Mouse (Mus musculus): ENCODE data around the gene Coq8a.

Gene Coq8a

DNA sequence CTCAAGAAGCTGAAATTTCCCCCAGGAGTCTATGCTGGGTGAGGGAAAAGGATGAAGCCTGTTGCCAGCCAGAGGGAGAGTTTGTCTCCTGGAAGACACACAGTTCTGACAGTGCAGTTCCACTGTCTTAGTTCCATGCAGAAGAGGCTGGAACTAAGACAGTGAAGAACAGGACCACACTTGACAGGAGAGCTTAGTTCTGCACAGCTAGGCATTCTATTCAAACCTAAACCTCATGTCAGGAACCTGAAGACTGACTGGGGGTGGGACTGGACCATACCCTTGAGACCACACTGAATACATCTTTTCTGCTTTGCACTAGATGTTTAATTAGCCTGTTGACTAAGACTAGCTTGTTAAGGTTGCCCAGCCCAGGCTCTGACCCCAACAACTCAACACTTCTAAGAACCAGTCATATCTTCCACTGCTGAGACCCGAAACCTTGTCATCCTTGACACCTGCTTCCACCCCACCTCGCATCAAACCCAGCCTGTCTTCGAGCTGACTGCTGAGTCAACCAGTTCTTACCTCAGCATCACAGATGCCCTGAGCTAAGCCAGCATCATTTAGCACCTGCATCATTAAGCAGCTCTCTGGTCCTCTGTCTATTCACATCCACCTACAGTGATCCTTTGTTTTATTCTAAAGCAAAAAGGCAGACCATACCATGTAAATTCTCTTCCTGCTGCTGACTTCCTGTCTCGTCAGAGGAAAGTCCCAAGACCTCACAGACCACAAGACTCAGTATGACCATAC, at the start of gene Coq8a:
Coq8a (minus strand) TSS at position 644 of the 756 bp plus-strand sequence.
- no peak for DNase-seq (ENCODE audit: low spot score in 2 of 2)

DNA sequence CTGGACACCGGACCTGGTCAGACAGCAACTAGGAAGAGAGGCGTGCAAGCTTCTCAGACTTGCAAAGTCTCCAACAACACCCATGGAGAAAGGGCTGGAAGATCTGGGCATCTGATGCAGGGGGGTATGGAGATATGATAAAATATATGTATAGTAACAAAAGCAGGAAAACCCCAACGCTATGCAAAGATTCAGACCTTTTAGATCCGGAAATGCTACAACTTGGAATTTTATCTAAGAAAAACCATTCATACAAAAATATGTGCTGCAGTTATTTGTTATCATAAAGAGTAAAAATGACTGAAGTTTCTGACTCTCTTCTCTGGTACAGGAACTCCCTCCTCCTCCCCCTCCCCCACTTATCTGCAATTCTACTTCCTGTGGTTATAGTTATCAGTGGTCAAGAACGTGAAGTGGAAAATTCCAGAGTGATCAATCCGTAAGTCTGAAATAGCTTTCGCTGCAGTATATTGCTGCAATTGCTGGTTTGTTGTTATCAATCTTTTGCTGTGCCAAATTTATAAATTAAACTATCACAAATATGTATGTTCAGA, 49.3 kb upstream of the Coq8a start:
- no peak for DNase-seq (ENCODE audit: low spot score in 2 of 2)

DNA sequence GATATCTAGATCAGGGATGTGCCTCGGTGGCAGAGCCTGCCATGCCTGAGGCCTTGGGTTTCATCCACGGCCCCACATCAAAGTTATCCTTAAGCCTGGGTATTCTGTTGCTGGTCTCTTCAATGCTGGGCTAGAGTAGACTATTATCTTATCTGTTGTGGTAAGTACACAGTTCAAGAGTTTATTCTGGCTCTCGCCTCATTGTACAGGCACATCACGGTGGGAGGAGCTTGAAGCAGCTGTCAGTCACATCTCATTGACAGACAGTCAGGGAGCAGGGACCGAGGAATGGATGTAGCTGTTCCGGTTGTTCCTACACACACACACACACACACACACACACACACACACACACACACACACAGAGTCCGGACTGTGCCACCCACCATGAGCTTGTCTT, 48.5 kb upstream of the Coq8a start:
- no peak for DNase-seq (ENCODE audit: low spot score in 2 of 2)

DNA sequence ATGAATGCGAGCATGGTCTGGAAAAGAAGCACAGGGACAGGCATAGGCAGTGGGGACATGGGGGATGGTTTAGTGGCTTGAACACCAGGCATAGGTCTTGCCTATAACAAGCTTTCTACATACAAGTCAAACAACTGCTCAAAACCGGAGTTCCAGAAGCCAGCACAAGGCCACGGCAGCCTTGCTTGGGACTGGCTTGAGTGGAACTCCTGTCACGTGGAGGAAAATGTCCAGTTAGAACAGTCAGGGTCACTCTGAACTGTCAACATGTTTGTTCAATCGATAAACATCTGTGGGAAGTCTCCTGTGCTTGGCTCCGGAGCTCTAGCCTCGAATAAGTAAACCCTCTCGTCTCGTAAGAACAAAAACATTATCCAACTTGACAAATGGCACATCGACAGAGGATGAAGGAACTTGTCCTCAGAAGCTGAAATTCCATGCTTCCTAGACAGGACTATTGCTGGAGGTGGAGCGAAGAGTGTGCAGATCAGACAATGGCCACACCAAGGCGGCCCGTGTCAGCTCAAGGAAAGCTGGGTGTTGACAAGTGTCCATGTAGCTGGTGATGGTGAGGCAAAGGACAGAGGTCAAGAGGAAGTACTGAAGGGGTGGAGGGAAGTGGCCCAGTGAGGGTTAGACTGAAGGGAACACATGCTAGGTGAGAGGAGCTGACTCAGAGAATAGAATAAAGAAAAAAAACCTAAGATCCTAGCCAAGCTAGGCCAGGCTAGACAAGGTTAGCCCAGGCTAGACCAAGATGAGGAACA, 46.5 kb upstream of the Coq8a start:
- no peak for DNase-seq (ENCODE audit: low spot score in 2 of 2)

DNA sequence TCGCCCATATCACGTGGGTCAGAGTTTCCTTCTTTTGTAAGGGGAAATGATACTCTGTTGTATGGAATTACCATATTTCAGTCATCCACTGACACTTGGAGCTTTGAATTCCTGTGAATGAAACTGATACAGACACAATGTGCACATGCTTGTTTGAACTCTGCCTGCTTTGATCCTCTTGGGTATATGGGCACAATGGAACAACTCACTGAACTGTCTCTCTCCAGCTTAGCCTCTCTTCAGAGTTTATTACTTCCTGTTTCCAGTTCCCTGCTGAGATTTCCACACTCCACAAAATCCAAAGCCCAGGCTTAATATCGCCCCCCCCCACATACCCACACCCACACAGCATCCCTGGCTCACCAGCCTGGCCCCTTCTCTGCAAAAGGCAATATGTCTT, 32.3 kb upstream of the Coq8a start:
- DNase-seq (ENCODE audit: low spot score in 2 of 2) = no peak

DNA sequence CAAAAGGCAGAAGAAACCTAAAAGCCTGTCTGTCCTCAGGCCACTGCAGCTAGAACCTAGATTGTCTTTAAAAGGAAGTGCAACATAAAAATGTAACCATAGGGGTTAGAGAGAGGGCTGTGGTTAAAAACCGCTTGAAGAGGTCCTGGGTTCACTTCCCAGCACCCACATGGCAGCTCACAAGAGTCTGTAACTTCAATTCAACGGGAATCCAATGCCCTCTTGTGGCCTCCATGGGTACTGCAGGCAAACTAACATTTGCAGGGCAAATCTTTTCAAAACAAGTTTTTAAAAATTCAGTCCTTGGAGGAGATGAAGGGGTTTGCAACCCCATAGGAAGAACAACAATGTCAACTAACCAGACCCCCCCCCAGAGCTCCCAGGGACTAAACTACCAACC, 31.2 kb upstream of the Coq8a start:
- no peak for DNase-seq (ENCODE audit: low spot score in 2 of 2)

DNA sequence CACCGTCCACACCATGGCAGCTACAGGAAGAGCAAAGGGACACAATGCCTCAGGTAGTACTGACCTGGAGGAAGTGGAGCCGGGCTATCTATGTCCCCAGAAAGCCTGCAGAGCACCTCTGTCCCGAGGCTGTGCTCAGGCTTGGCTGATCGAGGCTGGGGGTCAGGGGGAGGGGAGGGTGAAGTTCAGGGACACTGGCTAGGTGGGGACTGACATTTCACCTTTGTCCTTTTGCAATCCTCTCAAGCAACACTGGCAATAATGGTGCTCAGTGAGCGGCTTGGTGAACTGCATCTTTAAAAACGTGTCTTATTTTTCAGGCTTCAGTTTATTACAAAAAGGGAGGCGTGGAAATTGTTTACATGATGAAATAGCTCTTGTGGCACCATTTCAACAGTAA, 30.5 kb upstream of the Coq8a start:
- no peak for DNase-seq (ENCODE audit: low spot score in 2 of 2)

DNA sequence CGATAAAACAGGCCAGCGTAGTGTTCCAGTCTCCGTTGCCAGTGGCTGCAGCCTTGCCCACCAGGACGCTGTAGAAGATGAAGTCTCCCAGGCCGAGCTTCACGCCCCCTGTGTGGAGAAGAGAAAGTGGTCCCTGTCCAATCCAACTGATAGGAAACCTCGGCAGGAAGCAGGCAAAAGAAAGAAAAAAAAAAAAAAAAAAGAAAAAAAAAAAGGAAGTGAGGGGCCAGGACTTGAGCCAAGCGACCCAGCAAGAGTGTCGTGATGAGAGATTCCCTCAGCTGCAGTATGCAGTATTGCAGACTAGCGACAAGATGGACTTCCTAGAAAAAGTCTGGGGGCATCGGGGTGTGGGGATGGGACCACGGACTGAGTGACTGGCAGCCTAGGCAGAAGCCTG, 29.5 kb upstream of the Coq8a start:
- no peak for DNase-seq (ENCODE audit: low spot score in 2 of 2)

DNA sequence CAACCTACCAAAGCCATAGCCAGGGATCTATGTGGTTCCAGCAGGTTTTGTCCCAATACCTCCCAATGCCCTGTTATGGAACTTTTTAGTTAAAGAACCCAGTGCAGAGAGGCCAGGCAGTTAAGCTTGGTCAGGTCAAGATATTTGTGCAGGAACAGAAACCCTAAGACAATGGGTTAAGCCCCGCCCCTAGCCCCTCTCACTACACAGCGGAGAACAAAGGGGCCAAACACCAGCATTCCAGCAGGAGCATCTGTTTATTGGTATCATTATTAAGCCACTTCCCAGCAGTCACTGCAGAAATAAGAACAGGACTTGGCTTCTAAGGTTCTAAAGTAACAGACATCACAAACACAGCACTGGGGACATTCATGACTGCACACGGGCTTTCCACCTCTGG, 27.4 kb upstream of the Coq8a start:
- no peak for DNase-seq (ENCODE audit: low spot score in 2 of 2)

DNA sequence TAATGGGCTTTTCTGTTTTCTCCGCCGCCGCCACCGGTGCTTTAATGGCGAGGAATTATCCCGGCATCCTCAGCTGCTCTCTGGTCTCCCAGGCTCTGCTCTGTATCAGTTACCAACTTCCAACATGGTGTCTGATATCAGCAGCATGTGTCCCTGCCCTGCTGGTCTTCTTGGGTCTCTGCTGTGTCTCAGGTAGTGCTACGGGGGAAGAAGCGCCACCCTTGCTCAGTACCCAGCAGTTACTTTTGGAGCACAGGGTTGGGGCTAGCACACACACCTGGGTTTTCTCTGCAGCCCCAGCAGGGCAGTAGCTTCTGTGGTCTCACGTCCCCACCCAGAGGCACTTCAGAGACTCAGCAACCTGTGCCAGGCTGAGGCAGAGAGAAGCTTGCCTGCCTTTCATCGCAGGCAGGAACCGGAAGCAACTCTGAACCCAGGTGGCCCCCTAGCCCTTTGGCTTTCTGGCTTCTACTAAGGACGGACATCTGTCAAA, 26.9 kb upstream of the Coq8a start:
- peak in 1 of 2 experiments; percentile 26 for DNase-seq (ENCODE audit: low spot score in 2 of 2)

DNA sequence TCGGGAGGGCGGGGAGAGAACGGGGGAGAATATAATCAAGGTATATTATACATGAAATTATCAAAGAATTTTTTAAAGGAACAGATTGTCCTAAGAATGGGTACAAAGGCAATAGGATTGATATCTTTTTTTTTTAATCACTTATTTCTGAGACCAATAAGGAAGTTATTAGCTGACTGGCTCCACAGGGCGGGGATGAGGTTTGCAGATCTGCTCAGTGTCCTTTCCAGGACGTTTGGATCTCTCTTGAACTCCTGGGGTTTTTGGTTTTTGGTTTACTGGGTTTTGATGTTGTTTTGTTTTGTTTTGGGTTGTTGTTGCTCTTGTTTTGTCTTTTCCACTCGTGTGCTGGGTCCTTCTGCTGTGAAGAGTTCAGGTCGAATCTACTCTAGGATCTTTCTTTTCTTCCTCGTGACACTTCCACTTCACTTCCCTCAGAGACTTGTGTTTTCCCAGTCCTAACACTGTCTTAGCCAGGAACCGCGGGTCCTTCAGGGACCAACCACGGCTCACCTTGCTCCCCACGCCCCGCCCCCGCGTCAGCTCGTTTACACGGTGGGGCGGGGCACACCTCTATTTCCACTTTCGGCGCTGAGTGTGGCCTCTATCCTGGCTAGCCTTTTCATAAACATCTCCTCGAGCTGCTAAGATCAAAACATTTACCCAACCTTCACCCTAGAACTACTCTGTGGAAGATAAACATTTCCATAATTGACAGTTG, 26.3 kb upstream of the Coq8a start:
- DNase-seq (ENCODE audit: low spot score in 2 of 2) = peak; percentile 51 to 56

DNA sequence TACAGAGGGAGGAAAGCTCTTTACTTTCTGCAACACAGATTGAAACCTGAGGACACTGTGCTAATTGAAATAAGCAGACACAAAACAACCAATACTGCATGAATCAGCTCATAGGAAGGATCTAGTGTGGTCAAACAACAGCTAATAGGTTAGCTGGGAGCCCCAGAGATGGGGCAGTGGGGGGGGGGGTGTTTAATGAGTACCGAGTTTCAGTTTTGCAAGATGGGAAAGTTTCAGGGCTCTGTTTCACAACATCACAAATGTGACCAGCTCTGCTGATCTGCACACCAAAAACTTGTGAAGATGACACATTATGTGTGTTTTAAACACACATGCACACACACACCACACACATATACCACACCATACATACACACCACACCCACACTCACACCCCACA, 22.6 kb upstream of the Coq8a start:
- no peak for DNase-seq (ENCODE audit: low spot score in 2 of 2)

DNA sequence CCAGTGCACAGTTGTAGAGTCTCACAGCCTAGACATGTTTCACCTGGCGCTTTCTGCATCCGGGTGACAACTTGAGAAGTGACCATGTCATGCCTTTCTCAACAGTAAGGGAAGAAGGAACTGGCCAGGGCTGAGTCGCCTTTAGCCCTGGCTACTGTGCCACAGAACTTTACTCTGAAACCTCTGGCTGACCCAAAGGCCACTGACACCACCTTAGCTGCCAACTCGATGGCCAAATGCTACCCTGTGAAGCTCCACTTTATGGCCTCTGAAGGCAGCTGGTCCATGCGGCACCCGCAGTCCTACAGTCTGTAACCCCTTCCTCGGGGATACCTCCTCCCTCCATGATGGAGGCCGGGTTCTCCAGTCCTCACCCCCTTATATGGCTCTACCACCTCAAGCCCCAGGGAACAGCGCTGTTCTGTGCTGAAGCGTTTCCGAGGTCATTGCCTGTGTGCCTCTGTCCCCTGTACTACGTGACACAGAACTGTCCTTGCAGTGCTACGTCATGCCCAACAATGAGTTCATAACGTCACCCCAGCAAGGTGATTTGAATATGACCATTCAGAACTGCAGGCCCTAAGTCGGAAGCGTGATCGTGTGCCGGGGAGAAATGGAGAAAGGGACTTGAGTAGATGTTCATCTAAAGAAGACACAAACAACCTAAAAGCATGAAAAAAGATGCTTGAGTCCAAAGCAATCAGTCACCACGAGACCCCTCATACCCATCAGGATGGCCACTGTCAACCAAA, 21.6 kb upstream of the Coq8a start:
- DNase-seq (ENCODE audit: low spot score in 2 of 2) = no peak

DNA sequence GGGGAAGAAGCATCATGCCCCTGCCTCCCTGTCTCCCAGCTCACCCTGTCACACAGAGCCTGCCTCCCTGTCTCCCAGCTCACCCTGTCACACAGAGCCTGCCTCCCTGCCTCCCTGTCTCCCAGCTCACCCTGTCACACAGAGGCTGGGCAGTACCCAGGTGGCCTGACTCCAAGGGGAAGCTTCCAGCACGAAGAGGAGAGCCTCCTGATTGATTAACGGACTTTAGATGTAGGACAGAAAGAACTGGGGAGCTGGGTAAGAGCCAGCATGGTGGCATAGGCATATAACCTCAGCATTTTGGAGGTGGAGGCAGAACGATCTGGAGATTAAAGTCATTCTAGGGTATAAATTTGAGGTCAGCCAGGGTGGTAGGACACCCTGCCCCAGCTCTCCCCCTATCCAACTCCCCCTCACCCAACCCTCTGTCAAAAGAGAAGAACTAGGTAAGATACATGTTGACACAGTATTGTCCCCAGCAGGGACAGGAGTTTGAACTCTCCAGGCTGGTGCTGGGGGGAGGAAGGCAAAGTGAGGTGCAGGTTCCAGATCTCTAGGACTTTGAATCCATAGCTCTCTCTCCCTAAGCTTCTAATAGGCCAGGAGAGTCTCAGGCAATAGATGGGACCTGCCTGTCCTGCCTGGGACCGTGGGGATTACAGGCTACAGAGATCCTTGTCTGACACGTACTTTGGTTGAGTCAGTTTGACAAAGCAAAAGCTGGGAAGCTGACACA, 17.3 kb upstream of the Coq8a start:
- DNase-seq (ENCODE audit: low spot score in 2 of 2) = no peak

DNA sequence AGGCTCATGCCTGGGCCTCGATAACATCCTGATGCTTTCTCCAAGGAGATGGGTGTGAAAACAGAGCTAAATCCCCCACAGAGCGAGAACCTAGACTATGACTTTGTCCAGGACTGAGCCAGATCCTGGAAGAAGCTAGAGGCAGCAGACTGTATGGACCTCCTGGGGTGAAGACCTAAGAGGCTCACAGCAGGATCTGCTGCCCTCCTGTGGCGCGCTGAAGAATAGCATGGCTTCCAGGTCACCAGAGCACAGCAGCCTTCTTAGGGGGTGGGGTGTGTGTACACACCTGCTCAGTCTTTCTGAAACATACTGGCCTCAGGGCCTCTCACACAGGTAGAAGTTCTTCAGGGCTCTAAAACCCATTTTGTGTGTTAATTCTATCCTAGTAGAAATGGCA, 15.6 kb upstream of the Coq8a start:
- DNase-seq (ENCODE audit: low spot score in 2 of 2) = peak; percentile 38 to 47

DNA sequence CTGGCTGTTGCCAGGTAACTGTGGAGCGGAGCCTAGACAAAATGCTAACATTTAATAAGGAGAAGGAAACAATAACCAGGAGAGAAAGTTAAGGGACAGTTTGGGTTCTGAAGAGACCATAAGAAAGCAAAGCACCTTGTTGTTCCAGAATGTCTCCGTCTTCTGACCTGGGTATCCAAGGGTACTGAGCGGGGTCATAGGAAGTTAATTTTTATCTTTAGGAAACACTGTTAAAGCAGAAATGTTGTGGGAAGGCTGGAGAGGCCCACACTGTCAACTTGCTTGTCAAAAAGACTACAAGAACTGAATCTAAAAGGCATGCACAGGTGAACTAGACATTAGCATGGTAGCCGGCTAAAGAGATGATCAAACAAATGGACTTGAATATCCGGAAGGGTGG, 13.5 kb upstream of the Coq8a start:
- DNase-seq (ENCODE audit: low spot score in 2 of 2) = no peak

DNA sequence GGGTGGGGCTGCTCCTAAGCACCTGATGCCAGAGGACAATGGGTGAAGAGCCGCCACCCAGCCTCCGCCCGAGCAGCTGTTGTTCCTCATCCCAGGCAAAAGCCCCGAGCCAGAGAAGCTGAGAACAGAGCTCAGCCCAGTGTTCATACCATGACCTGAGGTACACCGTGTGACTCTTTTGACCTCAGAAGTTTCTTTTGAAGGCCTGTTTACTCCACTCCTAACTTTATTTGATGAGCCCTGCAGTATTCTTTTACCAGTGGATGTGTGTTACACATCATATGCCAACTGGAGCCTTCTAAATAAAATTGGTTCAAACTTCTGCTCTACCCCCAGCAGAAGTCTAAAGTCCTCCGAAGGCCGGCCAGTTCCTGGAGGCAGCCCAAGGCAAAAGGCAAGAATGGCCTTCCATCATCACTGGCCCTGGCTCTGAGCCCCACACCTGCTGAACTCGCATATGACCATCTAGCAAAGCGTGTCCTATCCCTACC, 11.4 kb upstream of the Coq8a start:
- DNase-seq (ENCODE audit: low spot score in 2 of 2) = no peak

DNA sequence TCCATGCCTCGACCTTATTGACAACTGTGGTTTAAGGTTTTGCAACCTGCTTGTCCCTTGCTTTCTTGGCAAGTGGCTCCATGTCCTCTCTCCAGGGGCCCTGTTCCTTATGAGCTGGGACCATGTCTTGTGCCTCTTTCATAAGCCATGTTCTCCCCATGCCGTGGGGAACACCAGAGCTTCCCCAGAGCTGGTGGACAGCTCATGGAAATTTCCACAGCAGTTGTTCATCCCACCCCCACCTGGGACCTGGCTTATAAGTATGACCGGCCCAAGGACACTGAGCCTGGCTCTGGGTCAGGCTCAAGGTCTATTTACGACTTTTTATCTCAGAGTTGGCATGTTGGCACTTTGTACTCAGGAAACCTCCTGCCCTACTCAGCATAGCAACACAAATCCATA, 10.6 kb upstream of the Coq8a start:
- no peak for DNase-seq (ENCODE audit: low spot score in 2 of 2)

DNA sequence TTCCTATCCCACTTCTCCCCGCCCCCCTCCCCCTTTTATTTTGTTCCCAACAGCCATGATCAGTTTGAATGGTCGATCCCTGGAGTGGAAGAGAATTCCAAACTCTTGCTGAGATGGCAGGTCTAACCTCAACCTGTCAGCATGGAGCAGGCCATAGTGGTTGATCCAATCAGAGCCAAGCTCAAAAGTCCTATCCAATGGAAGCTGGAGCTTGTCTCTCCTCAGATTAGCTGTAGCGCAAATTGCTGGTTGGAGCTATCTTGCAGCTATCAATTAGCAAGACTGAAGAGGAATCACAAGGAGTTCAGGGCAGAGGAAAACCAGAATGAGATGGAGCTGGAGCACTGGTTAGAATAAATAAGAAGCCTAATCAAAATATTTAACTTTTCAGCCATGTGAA, 9.0 kb upstream of the Coq8a start:
- DNase-seq (ENCODE audit: low spot score in 2 of 2) = no peak

DNA sequence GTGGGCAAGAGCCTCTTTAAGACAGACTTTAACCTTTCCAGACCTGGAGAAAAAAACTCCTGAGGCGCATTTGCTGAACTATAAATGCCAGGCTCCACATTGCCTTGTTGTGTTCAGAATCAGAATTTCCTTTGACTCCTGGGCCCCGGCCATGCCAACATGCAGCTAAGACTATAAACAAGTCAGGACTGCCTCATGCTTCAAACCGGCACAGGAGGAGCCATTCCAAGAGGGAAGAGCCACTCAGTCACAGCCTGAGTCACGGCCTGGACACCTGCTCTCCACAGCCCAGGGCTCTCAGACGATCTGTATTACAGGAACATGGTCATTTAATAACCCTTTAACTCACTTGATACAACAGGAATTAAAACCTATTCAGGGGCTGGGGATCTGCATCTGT, 1.3 kb upstream of the Coq8a start:
- DNase-seq (ENCODE audit: low spot score in 2 of 2) = no peak

DNA sequence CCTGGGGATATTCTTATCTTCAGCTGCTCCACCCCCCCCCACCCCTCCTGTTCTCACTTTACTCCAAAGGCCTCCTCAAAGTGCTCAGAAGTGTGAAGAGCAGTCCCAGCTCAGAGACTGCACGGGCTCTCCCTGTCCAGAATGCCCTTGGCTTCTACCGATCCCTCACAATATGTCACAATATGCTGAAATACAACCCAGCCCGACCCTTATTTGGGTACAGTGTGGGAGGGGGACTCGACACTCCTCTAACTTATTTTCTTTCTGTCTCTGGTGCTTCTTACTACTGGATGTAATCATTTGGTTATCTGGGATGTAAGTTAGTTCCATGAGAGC, 281 bp upstream of the Coq8a start:
- DNase-seq (ENCODE audit: low spot score in 2 of 2) = no peak
